Mouse (Mus musculus) E14TG2a.4 (cell line): Measurements from ENCODE around the gene Gm42372.

Experiments used
- CTCF ChIP-seq: conservative IDR thresholded peaks from 2 replicates; pipeline ENCODE4 v1.5.1; 2014; ENCODE audit warnings: low read length
- POU5F1 ChIP-seq: IDR thresholded peaks from 2 replicates; pipeline ENCODE4 v1.6.1; 2014; ENCODE audit warnings: low read length, borderline replicate concordance

- TF ChIP-seq CTCF (no peak), POU5F1 (no peak)
Observed at GRCm38 (mm10) chr7:17003230-17003960, 20.5 kb downstream of the Gm42372 start.
